Mouse (Mus musculus) neutrophil, adult 65 days (primary cell): ENCODE data around the gene D630045J12Rik. TPM values are rescaled to one million over a fixed set of nuclear protein-coding genes. Genes with fewer than 3 reads are reported as not detected.

Experiments
- total RNA-seq: library from RNA; stranded (reverse); gene quantifications from 2 replicates; pipeline ENCODE4 v1.2.4, GENCODE M21; 2023

The D630045J12Rik gene
- 0.06 and 0.07 TPM in 2 replicates for total RNA-seq

DNA sequence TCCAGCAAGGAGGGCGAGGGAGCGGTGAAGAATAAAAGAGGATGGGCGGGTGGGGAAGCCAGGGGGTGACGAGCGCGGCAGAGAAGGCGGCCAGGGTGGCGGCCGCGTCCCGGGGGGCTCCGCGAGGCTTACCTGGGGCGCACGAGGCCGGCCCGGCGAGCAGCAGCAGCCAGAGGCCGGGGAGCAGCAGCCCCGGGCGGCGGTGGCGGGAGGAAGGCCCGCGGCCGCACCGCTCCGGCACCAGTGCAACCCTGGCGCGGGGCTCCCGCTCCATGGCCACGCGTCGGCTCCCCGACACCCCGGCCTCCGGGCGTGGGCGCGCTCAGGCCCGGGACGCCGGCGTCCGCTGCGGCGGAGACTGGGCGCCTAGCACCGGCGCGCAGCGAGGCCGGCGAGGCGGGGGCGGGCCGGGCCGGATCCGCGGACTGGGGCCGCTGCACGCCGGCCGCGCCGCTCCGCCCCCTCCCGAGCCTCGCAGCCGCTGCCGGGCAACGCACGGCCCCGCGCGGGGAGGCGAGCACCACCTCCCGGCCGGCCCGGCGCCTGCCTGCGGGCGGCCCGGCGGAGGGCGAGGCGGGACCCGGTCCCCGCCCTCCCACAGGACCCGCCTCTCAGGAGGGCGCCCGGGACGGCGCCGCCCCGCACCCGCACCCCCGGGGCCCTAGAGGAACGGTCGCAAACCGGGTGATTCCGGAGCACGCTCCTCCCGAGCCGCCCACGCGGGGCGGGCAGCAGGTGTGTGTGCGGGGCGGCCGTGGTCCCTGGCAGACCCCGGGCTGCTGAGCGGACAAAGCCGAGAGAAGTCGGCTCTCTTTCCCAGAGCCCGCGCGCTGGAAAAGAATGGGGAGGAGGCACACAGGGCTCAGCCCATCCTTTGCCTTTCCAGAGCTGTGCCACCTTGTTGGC, at the start of gene D630045J12Rik:
D630045J12Rik (minus strand) TSS at position 274 of the 906 bp plus-strand sequence.

DNA sequence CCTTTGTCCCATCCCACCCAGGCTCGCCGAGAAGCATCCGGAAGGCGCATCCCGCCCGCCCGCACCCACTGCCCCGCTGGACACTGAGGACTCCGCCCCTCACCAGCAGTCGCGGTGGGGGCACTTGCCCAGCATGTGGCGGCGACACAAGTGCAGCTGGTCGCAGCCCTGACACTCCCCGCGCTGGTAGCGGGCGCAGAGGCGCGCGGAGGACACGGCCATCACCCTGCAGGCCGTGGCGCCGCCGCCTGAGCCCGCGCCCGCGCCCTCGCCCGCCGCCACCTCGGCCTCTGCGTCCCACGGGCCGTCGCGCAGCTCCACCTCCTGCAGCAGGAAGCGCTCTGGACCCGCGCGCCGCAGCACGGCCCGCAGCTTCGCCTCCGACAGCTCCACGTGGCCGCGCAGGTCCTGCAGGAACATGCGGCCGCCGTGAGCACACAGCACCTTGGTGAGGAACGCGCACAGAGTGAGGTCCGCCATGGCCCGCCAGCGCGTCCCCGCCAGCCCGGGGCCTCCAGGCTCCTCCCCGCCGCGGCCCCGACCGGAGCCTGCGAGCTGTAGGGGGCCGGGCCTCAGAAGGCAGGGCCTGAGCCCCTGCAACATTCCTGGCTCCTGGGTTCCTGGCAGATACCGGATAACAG, 45.1 kb upstream of the D630045J12Rik start, which contains the start of gene Zc3hav1l:
Zc3hav1l (minus strand) TSS at position 499 of the 641 bp plus-strand sequence.

GRCm38 (mm10) chr6:38124207-38124835, 129.5 kb downstream of the D630045J12Rik start, which contains the start of gene Atp6v0a4:
TSS of gene Atp6v0a4 (minus strand) at chr6:38124586.

GRCm38 (mm10) chr6:38109160-38109795, 144.5 kb downstream of the D630045J12Rik start, which contains the start of gene Tmem213:
TSS of gene Tmem213 (plus strand) at chr6:38109255.

Other genes starting within 250 kb of the D630045J12Rik start
- gene Svopl, start 207.0 kb downstream of the D630045J12Rik start, total RNA-seq, result not detected in 2 replicates
- not detected in 2 replicates for gene Tmem213, start 144.8 kb downstream of the D630045J12Rik start, total RNA-seq
- not detected in 2 replicates for gene Atp6v0a4, start 129.4 kb downstream of the D630045J12Rik start, total RNA-seq
- 0.93 and 1.5 TPM in 2 replicates for gene Zc3hav1l, start 45.2 kb upstream of the D630045J12Rik start, total RNA-seq
- 123 and 149 TPM in 2 replicates for gene Zc3hav1, start 100.6 kb upstream of the D630045J12Rik start, total RNA-seq
- gene Ttc26, start 127.5 kb upstream of the D630045J12Rik start, total RNA-seq, result 0.09 and 0.32 TPM in 2 replicates
- gene Ubn2, start 179.9 kb upstream of the D630045J12Rik start, total RNA-seq, result 18.9 and 30.8 TPM in 2 replicates